Mouse (Mus musculus) retina, postnatal 7 days (tissue): ENCODE data around the gene Slc6a15.

ENCODE experiments used
- DNase-seq: peaks from one replicate; pipeline ENCODE4 v3.0.0-alpha.2; 2012; ENCODE audit warnings: low read depth, low spot score

The Slc6a15 gene

GRCm38 (mm10) chr10:103367371-103368295 lies at the start of gene Slc6a15:
Gene Slc6a15 (plus strand): TSS chr10:103367783.
- DNase-seq = peak; percentile 25

- no peak for DNase-seq
These were observed 45.6 kb upstream of the Slc6a15 start for GRCm38 (mm10) chr10:103321941-103322340.

GRCm38 (mm10) chr10:103323386-103323785 lies 44.2 kb upstream of the Slc6a15 start:
- DNase-seq = no peak

- no peak for DNase-seq
These were observed 33.3 kb upstream of the Slc6a15 start for GRCm38 (mm10) chr10:103334306-103334705.

- DNase-seq = no peak
These were observed 27.7 kb upstream of the Slc6a15 start for GRCm38 (mm10) chr10:103339928-103340327.

GRCm38 (mm10) chr10:103346797-103347196 lies 20.8 kb upstream of the Slc6a15 start:
- DNase-seq = no peak

GRCm38 (mm10) chr10:103368296-103369080 lies 905 bp downstream of the Slc6a15 start:
- DNase-seq = peak; percentile 20

GRCm38 (mm10) chr10:103369081-103369420 lies 1.5 kb downstream of the Slc6a15 start:
- peak; percentile 53 for DNase-seq

GRCm38 (mm10) chr10:103402171-103402570 lies 34.6 kb downstream of the Slc6a15 start:
- peak; percentile 28 for DNase-seq

GRCm38 (mm10) chr10:103427717-103428116 lies 60.1 kb downstream of the Slc6a15 start:
- no peak for DNase-seq

- no peak for DNase-seq
These were observed 75.0 kb downstream of the Slc6a15 start for GRCm38 (mm10) chr10:103442588-103442987.

- peak; percentile 67 for DNase-seq
These were observed 75.5 kb downstream of the Slc6a15 start for GRCm38 (mm10) chr10:103443070-103443469.

GRCm38 (mm10) chr10:103448340-103448739 lies 80.8 kb downstream of the Slc6a15 start:
- no peak for DNase-seq

- no peak for DNase-seq
These were observed 90.3 kb downstream of the Slc6a15 start for GRCm38 (mm10) chr10:103457896-103458295.
